Mouse (Mus musculus) liver, embryonic 12.5 days (tissue): Measurements from ENCODE around the gene Ccdc85c. TPM values are rescaled to one million over a fixed set of nuclear protein-coding genes. Genes with fewer than 3 reads are reported as not detected.

Experiments used
- ATAC-seq: fragments of 200-750 bp; cut with Nextera tagmentation; 2 replicates; pipeline ENCODE4 v1.8.0; 2017; ENCODE audit warnings: moderate number of reproducible peaks, mild to moderate bottlenecking, moderate library complexity
- H3K27ac ChIP-seq: fragments of 300-500 bp; sonication (generic); 2 replicates; pipeline ENCODE4 v1.5.1; 2016; ENCODE audit warnings: mild to moderate bottlenecking
- H3K27me3 ChIP-seq: fragments of 300-500 bp; sonication (generic); replicated peaks from 2 replicates; pipeline ENCODE4 v1.6.1; 2016; ENCODE audit warnings: mild to moderate bottlenecking, moderate library complexity
- H3K36me3 ChIP-seq: fragments of 300-500 bp; sonication (generic); 2 replicates; pipeline ENCODE4 v1.6.1; 2016; ENCODE audit warnings: mild to moderate bottlenecking, moderate library complexity
- H3K4me1 ChIP-seq: fragments of 300-500 bp; sonication (generic); 2 replicates; pipeline ENCODE4 v1.6.1; 2016
- H3K4me2 ChIP-seq: fragments of 300-500 bp; sonication (generic); 2 replicates; pipeline ENCODE4 v1.6.1; 2016; ENCODE audit warnings: mild to moderate bottlenecking, moderate library complexity
- H3K4me3 ChIP-seq: fragments of 300-500 bp; sonication (generic); 2 replicates; pipeline ENCODE4 v1.5.1; 2016; ENCODE audit warnings: mild to moderate bottlenecking, moderate library complexity
- H3K9ac ChIP-seq: fragments of 300-500 bp; sonication (generic); 2 replicates; pipeline ENCODE4 v1.6.1; 2016; ENCODE audit warnings: mild to moderate bottlenecking, moderate library complexity
- H3K9me3 ChIP-seq: fragments of 300-500 bp; sonication (generic); replicated peaks from 2 replicates; pipeline ENCODE4 v1.6.1; 2016; ENCODE audit warnings: mild to moderate bottlenecking, moderate library complexity
- WGBS: fragments of 180-500 bp; shearing (Covaris S2); methylation state at CpG from one replicate; pipeline ENCODE4 v1.1.7; 2016; ENCODE audit not compliant: insufficient replicate concordance; 5-methylcytosine and 5-hydroxymethylcytosine counted together
- polyA plus RNA-seq: library from polyadenylated mRNA; unstranded; fragments of >200 nt; fragmentation: Nextera tagmentation; extraction: Ambion mirVana; gene quantifications from 2 replicates; pipeline ENCODE4 v1.2.1, GENCODE M21; 2016

The Ccdc85c gene
- polyA plus RNA-seq, 1 experiment from 2014 or later: 3.4 TPM

DNA sequence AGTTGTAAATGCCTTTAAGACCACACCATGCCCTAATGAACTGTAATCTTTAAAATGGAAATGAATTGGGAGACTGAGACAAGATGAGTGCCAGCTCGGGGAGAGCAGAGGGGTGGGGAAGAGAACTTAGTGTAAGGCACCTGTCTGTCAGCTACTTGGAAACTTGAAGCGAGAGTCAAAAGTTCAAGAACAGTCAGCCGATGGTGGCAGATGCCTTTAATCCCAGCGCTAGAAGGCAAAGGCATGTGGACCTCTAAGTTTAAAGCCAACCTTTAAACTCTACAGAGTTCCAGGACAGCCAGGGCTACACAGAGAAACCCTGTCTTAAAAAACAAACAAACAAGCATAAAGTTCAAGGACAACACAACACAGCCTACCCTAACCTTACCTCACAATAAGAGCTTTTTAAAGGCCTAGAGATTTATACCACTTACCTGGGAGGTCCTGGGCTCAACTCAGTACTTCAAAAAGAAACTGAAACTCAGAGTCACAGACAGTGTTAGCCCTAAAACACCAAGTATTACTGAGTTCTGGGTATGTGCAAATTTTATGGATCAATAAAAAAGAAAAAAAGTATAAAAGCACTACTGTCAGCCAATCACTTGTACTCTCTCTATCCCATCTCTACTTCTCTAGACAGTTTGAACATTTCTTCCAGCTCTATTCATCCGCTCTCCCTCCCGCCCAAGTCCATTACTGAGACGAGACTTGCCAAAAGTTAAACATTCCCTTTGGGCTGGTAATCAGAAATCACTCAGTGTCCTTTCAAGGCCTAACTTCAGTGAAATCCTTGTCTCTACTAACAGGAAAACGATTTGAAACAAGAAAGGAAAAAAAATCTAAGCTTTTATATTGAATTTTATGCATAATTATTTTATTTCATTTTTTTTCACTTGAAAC, 100.4 kb downstream of the Ccdc85c start:
- 67% methylated on average over 8 of the region's 8 CpGs for WGBS
- Histone ChIP-seq H3K27me3 (no peaks in the 10 kb centered on the region), H3K36me3 (0 out of 2 replicates have a peak, but pooled peaks cover 8% of the 10 kb centered on the region), H3K4me3 (no peak overlapping the region), H3K9ac (no peak overlapping the region), H3K4me2 (peak overlapping the region; percentile 20; the same call in 1 of the 2 replicates), H3K27ac (no peak overlapping the region), H3K4me1 (peaks cover 72% of the 10 kb centered on the region), H3K9me3 (no peaks in the 10 kb centered on the region)
- ATAC-seq: no peak

DNA sequence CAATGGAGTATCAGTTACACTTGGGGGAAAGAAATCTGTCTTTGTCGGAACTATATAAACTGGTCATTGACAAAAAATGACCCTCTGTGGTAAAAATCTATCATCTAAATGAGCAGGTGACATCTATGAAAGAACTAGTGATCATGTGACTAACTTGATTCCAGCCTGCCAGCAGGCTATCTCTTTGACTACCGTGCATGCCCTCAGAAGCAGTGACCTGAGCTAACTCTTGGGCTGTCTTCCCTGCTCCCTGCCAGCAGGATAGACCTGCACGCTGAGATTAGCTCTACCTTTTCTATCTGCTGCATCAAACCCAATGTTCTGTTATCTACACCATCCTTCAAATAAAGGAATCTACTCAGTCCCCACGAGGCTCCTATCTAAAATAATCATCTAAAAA, 102.6 kb downstream of the Ccdc85c start:
- Histone ChIP-seq H3K9ac (no peak overlapping the region), H3K36me3 (0 out of 2 replicates have a peak, but pooled peaks cover 8% of the 10 kb centered on the region), H3K27me3 (no peaks in the 10 kb centered on the region), H3K4me1 (peaks cover 83% of the 10 kb centered on the region), H3K4me3 (no peak overlapping the region), H3K9me3 (no peaks in the 10 kb centered on the region), H3K4me2 (no peak overlapping the region), H3K27ac (no peak overlapping the region)
- ATAC-seq: no peak
- 59% methylated on average over 4 of the region's 4 CpGs for WGBS

DNA sequence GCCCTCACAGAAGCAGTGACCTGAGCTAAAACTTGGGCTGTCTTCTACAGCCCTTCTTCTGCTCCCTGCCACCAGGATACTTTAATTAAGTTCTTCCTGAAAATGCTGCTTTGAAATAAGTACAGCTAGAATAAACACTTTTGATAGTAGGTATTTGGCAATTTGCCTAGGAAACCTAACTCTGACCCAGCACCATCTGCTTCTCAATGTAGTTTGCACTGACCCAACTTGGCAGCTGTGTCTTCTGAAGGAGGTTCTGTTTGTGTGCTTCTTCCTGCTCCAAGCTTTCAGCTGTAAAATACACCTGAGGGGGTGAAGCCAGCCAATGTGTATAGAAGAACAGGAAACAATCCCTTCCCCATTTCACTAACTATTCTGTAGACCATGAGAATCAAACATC, 103.9 kb downstream of the Ccdc85c start:
- Histone ChIP-seq H3K27me3 (no peaks in the 10 kb centered on the region), H3K27ac (no peak overlapping the region), H3K4me2 (no peak overlapping the region), H3K4me1 (peaks cover 72% of the 10 kb centered on the region), H3K9ac (no peak overlapping the region; the same call in 1 of the 2 replicates), H3K4me3 (no peak overlapping the region), H3K9me3 (no peaks in the 10 kb centered on the region), H3K36me3 (0 out of 2 replicates have a peak, but pooled peaks cover 2% of the 10 kb centered on the region)
- no peak for ATAC-seq

DNA sequence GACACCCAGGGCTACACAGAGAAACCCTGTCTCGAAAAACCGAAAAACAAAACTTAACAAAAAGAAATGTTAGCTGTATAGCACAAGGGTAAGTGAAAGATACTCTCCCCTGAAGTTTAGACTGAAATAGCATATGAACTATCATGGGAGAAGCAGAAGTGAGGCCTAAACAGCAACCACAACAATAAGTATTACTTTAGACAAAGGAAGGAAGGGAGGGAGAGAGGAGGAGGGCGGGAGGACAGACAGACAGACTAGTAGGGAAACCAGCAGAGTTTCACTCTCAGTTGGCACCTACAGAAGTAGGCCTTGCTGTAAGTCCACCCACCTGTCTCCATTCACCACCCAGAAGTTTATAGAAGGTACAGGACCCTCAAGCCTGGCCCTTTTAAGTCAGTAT, 104.8 kb downstream of the Ccdc85c start:
- ATAC-seq: no peak
- 70% methylated on average over 3 of the region's 3 CpGs for WGBS
- no peaks in the 10 kb centered on the region for H3K36me3 ChIP-seq
- 0 out of 2 replicates have a peak overlapping the region, but pooled peaks have one; percentile 8 for H3K4me2 ChIP-seq
- H3K4me1 ChIP-seq: peaks cover 72% of the 10 kb centered on the region
- no peaks in the 10 kb centered on the region for H3K9me3 ChIP-seq
- no peaks in the 10 kb centered on the region for H3K27me3 ChIP-seq
- H3K4me3 ChIP-seq: no peak overlapping the region
- no peak overlapping the region for H3K9ac ChIP-seq
- H3K27ac ChIP-seq: no peak overlapping the region

DNA sequence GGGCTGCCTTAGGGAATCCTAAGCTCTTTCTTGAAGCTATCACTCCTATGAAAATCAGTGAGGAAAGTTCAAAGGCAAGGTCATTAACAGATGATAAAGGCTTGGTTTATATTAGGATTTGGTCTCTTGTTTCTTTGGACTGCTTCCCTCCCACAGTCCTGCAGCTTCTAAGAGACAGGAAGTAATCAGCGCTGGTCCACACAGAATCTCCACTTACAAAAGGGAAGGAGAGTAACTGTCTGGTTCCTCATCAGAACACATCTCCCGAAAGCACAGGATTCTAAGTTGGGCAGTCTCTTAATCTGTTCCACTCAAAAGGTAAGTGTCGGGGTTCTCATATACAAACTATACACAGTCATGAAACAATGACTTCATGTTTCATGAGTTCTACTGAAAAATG, 106.3 kb downstream of the Ccdc85c start:
- 40% methylated on average over 3 of the region's 3 CpGs for WGBS

DNA sequence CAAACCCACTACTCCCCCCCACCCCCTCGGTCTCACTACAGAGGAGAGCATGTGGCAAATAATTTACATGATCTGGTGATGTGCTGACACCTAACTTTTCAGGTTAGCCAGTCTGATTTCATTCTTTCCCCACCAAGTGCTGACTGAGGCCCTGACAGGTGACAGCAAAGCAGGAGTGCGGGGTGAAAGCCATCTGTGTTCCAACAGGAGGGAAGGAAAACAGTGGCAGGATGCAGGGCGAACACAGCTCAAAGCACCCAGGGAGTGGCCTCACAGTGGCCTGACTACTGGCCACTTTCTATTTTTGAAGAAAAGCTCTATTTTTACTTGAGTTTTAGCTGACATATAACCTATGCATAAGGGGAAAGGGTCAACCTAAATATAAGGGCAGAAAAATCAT, 111.5 kb downstream of the Ccdc85c start:
- H3K4me3 ChIP-seq: no peak overlapping the region
- 85% methylated on average over 3 of the region's 3 CpGs for WGBS
- H3K4me1 ChIP-seq: peaks cover 17% of the 10 kb centered on the region
- no peak overlapping the region for H3K27ac ChIP-seq
- H3K9ac ChIP-seq: no peak overlapping the region
- H3K27me3 ChIP-seq: no peaks in the 10 kb centered on the region
- H3K9me3 ChIP-seq: no peaks in the 10 kb centered on the region
- H3K36me3 ChIP-seq: peaks cover 59% of the 10 kb centered on the region
- H3K4me2 ChIP-seq: no peak overlapping the region
- no peak for ATAC-seq

More for the DNA sequence above, 106.3 kb downstream of the Ccdc85c start:
- no peaks in the 10 kb centered on the region for H3K27me3 ChIP-seq
- H3K4me2 ChIP-seq: no peak overlapping the region
- no peak overlapping the region for H3K9ac ChIP-seq
- no peaks in the 10 kb centered on the region for H3K9me3 ChIP-seq
- no peak overlapping the region for H3K4me3 ChIP-seq
- peaks cover 7% of the 10 kb centered on the region for H3K36me3 ChIP-seq
- H3K27ac ChIP-seq: no peak overlapping the region
- ATAC-seq: no peak
- peaks cover 66% of the 10 kb centered on the region for H3K4me1 ChIP-seq

DNA sequence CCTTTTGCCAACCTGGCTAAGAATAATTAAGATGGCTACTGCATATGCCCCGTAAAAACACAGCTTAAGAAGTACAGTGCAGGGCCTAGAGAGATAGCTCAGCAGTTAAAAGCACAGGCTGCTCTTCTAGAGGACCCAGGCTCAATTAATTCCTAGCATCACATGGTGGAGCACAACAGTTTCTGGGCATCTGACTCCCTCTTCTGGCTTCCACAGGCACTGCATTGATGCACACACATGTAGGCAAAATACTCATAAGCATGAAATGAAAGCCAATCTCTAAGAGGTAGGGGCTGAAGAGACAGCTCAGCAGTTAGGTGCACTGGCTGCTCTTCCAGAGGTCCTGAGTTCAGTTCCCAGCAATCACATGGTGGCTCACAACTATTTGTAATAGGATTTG, 113.2 kb downstream of the Ccdc85c start:
- Histone ChIP-seq H3K36me3 (peaks cover 72% of the 10 kb centered on the region), H3K27ac (no peak overlapping the region), H3K9ac (no peak overlapping the region), H3K27me3 (no peaks in the 10 kb centered on the region), H3K9me3 (no peaks in the 10 kb centered on the region), H3K4me2 (no peak overlapping the region), H3K4me3 (no peak overlapping the region), H3K4me1 (peaks cover 11% of the 10 kb centered on the region)
- 95% methylated on average over 1 of the region's 1 CpGs for WGBS
- ATAC-seq: no peak

DNA sequence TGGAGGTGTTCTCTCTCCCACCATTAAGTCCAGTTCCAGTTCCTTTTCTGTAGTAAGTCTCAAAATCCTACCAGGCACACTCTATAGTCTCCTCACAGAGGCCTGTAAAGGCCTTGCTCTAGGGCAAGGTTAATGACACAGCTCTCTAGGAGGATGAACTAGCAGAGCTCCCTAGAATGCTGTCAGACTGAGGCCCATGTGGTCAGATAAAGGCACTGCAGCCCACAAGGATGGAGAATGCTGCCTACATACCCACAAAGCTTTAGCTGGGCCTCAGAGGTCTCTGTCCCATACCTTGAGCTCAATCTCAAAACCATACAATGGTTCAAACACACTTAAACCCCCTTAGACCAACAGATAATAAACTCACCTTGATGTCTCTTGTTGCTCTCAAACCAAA, 115.4 kb downstream of the Ccdc85c start:
- no peak for ATAC-seq
- Histone ChIP-seq H3K4me2 (no peak overlapping the region), H3K27me3 (no peaks in the 10 kb centered on the region), H3K9ac (no peak overlapping the region), H3K9me3 (no peaks in the 10 kb centered on the region), H3K4me3 (no peak overlapping the region), H3K4me1 (no peaks in the 10 kb centered on the region), H3K27ac (no peak overlapping the region), H3K36me3 (peaks cover 91% of the 10 kb centered on the region)

Other genes with a start within 250 kb of the Ccdc85c start
- 71.3 and 76.4 TPM in 2 replicates for gene Setd3, start 96.1 kb downstream of the Ccdc85c start, polyA plus RNA-seq
- 2.3 and 3.0 TPM in 2 replicates for gene Ccnk, start 95.8 kb downstream of the Ccdc85c start, polyA plus RNA-seq
- gene Hhipl1, start 30.8 kb upstream of the Ccdc85c start, polyA plus RNA-seq: 0.07 and 0.17 TPM in 2 replicates
- 0.86 and 1.7 TPM in 2 replicates for gene Cyp46a1, start 59.0 kb upstream of the Ccdc85c start, polyA plus RNA-seq
- 9.5 and 10.6 TPM in 2 replicates for gene Eml1, start 95.5 kb upstream of the Ccdc85c start, polyA plus RNA-seq